Mouse (Mus musculus): Measurements from ENCODE around the gene Prtn3. TPM values are rescaled to one million over a fixed set of nuclear protein-coding genes. Genes with fewer than 3 reads are reported as not detected.
A peak's percentile ranks its signal among the peaks of the same experiment; 100 is the strongest.
"Not testable (repeated sequence)": the region's sequence is repeated elsewhere in the genome, so short reads cannot be mapped to it uniquely, and the experiment has no call there.

Gene Prtn3
- polyA plus RNA-seq, 1 experiment: not detected

DNA sequence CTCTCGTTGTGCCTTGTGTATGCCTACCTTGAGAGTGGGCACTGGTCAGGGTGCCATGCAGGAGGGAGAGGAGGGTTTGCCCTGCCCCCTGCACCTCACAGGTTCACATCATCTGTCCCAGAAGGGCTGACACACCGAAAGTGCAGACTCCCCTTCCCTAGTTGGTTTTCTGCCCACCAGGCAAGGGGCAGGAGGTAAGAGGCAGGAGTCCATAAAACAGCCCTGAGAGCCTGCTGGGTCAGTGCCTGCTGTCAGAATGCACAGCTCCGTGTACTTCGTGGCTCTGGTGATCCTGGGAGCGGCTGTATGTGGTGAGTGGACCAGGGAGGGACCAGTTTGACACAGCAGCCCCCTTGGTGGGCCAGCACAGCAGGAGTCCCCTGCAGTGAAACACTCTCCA is 16.4 kb downstream of the Prtn3 start, which contains the start of gene Cfd:
Gene Cfd (plus strand): TSS at position 184 of the 400 bp plus-strand sequence.
- Histone ChIP-seq H3K4me1 (ENCODE audit: control insufficient read depth, insufficient read depth, low read length) (no peaks in the 10 kb centered on the region), H3K4me3 (ENCODE audit: insufficient read depth, low read depth, low read length) (no peak within 1 kb of the TSS), H3K27ac (ENCODE audit: insufficient read depth, low read depth, low read length) (no peak within 1 kb of the TSS)
- TF ChIP-seq CTCF (IDR thresholded peaks at IDR 0.05; ENCODE audit: insufficient read depth, low read depth, low read length): no peak
- no peak for TF ChIP-seq POLR2A (IDR thresholded peaks at IDR 0.05; ENCODE audit: insufficient read depth, low read depth, low read length)
- 40% methylated on average over 5 of the region's 5 CpGs for WGBS

DNA sequence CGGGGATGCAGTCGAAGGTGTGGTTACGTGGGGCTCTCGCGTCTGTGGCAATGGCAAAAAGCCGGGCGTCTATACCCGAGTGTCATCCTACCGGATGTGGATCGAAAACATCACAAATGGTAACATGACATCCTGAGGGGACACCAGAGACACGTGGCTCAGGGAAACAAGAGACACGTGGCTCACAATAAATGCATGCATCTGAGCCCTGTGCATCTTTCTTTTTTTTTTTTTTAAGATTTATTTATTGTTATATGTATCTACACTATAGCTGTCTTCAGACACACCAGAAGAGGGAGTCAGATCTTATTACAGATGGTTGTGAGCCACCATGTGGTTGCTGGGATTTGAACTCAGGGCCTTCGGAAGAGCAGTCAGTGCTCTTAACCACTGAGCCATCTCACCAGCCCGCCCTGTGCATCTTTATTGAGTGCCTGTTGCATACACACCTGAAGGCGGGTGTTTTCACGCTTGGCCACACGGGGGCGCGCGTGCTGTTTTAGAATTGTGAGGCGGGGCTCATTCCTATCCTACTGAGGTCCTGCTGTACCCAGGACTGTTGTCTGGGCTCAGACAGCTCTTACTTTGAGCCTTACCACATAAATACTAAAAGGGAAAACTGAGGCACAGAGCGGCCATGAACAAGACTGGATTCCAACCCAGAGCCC is 18.3 kb downstream of the Prtn3 start:
- TF ChIP-seq CTCF (IDR thresholded peaks at IDR 0.05; ENCODE audit: insufficient read depth, low read depth, low read length): peak; percentile 85
- H3K4me3 ChIP-seq (ENCODE audit: insufficient read depth, low read depth, low read length); H3K27ac ChIP-seq (ENCODE audit: insufficient read depth, low read depth, low read length); H3K4me1 ChIP-seq (ENCODE audit: control insufficient read depth, insufficient read depth, low read length): not testable (repeated sequence)
- 42% methylated on average over 22 of the region's 22 CpGs for WGBS

DNA sequence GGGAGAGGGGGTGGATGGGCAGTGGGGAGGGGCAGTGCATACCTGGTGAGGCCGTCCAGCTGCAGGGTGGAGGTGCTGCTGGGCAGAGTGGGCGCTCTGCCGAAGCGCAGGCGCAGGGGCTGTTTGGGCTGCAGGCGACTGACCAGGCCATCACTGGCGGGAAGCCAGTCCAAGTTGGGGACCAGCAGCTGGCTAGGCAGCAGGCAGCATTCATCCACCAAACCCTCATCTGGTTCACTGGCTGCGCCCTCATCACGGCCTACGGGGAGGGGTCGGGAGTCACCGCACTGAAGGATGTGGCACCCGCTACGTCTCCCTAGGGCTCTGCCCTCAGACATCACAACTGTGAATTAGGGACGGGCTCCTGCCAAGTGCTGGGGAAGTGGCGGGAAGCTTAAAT is 22.0 kb downstream of the Prtn3 start:
- peaks cover 32% of the 10 kb centered on the region for H3K4me1 ChIP-seq (ENCODE audit: control insufficient read depth, insufficient read depth, low read length)
- WGBS: 75% methylated on average over 16 of the region's 16 CpGs
- H3K4me3 ChIP-seq (ENCODE audit: insufficient read depth, low read depth, low read length): no peak overlapping the region
- no peak overlapping the region for H3K27ac ChIP-seq (ENCODE audit: insufficient read depth, low read depth, low read length)
- TF ChIP-seq CTCF (IDR thresholded peaks at IDR 0.05; ENCODE audit: insufficient read depth, low read depth, low read length) (no peak), POLR2A (IDR thresholded peaks at IDR 0.05; ENCODE audit: insufficient read depth, low read depth, low read length) (no peak)

DNA sequence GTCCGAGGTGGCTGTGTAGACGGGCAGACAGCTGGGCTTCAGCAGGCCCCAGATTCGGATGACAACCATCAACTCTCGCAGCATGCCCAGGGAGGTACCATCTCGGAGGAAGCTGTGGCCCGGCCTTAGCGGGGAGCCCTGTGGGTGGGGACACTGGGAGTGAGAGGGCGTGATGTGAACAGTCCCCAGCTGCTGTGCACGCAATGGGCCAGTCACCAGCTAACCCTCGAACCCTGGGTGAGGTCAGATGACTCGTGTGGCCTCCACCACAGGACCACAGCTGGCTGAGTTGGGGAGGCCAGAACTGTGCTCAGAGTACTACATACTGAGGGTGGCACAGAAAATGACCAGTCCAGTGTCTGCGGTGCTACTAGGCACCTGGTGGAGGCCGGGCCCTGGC is 22.5 kb downstream of the Prtn3 start:
- H3K4me1 ChIP-seq (ENCODE audit: control insufficient read depth, insufficient read depth, low read length): peaks cover 36% of the 10 kb centered on the region
- TF ChIP-seq CTCF (IDR thresholded peaks at IDR 0.05; ENCODE audit: insufficient read depth, low read depth, low read length): no peak
- TF ChIP-seq POLR2A (IDR thresholded peaks at IDR 0.05; ENCODE audit: insufficient read depth, low read depth, low read length): no peak
- H3K4me3 ChIP-seq (ENCODE audit: insufficient read depth, low read depth, low read length): no peak overlapping the region
- no peak overlapping the region for H3K27ac ChIP-seq (ENCODE audit: insufficient read depth, low read depth, low read length)
- 78% methylated on average over 13 of the region's 13 CpGs for WGBS

DNA sequence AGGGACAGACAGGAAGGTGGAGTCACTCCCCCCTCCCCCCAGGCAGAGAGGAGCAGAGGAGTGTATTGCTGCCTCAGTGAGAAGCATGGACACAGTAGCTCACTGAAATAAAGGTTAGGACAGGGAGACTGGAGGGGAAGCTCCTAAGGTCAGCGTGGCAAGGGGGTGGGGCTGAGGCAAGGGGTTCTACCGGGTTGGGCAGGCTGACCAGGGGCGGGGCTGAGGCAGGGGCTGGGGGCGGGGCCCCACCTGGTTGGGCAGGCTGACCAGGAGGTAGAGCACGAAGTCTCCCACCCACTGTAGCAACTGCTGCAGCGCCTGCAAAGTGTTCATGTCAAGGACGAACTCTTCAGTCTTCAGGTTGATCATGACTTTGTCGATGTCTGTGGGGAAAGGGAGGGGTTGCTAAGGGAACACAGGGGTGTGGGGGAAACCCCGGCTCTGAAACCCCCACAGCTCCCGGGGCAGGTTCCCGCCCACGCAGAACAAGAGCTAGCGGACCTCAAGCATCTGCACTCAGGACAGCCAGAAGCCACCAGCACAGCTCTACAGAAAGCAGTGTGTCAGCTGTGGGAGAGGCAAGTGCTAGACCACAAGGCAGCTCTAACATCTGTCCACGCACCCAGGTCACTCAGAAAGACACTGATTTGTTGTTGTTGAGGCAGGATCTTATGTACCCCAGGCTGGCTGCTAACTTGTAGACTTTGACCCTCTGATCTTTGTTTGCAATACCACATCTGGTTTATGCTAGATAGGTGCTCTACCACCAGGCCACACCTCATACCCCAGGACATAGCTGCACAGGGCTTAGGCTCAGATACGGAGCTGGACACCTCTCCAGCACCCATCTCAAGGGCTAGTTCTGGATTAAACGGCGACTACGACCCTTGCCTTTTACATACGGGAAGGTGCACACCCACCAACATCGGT is 23.3 kb downstream of the Prtn3 start:
- Histone ChIP-seq H3K4me3 (ENCODE audit: insufficient read depth, low read depth, low read length) (no peak overlapping the region), H3K27ac (ENCODE audit: insufficient read depth, low read depth, low read length) (no peak overlapping the region), H3K4me1 (ENCODE audit: control insufficient read depth, insufficient read depth, low read length) (peaks cover 43% of the 10 kb centered on the region)
- TF ChIP-seq POLR2A (IDR thresholded peaks at IDR 0.05; ENCODE audit: insufficient read depth, low read depth, low read length): no peak
- TF ChIP-seq CTCF (IDR thresholded peaks at IDR 0.05; ENCODE audit: insufficient read depth, low read depth, low read length): no peak
- 67% methylated on average over 20 of the region's 20 CpGs for WGBS

DNA sequence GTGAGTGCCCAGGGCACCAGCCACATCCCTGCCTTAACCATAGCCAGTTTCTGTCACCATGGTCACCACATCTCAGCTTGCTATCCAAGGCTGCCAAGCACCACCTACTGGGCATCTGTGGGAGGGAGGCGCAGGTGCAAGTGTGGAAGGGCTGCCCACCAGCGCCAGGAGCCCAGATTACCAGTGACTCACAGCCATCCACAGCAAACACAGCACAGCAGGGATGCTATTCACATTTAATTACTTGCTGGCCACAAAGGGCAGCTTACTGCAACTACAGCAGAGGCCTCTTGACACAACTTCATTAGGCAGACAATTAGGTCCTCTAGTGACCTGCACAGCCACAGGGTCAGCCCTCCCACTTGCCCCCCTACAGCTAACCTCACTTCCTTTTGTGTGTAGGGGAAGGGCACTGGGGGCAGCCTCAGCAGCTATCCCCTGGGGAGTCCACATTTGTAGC is 26.7 kb downstream of the Prtn3 start:
- no peak overlapping the region for H3K4me3 ChIP-seq (ENCODE audit: insufficient read depth, low read depth, low read length)
- TF ChIP-seq CTCF (IDR thresholded peaks at IDR 0.05; ENCODE audit: insufficient read depth, low read depth, low read length) (no peak), POLR2A (IDR thresholded peaks at IDR 0.05; ENCODE audit: insufficient read depth, low read depth, low read length) (no peak)
- H3K4me1 ChIP-seq (ENCODE audit: control insufficient read depth, insufficient read depth, low read length): peaks cover 51% of the 10 kb centered on the region
- WGBS: 10% methylated on average over 2 of the region's 2 CpGs
- H3K27ac ChIP-seq (ENCODE audit: insufficient read depth, low read depth, low read length): peak overlapping the region; percentile 90

DNA sequence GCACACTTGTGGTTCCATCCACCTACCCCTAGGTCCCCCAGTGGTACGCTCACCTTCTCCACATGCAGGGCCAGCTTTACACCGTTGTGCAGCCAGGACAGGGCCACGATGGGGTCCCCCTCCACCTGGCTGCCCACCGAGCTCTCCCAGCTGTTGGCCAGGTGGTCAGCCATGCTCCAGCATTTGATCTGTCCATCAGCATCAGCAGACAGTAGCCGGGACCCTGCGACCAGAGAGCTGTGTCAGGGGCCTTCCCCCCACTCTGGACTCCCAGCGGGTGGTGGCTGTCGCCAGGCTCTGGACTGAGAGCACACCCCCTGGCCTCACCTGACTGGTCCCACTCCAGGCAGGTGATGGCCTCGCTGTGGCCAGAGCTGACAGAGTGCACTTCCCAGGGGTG is 32.4 kb downstream of the Prtn3 start:
- no peak for TF ChIP-seq POLR2A (IDR thresholded peaks at IDR 0.05; ENCODE audit: insufficient read depth, low read depth, low read length)
- TF ChIP-seq CTCF (IDR thresholded peaks at IDR 0.05; ENCODE audit: insufficient read depth, low read depth, low read length): no peak
- H3K27ac ChIP-seq (ENCODE audit: insufficient read depth, low read depth, low read length): no peak overlapping the region
- peaks cover 30% of the 10 kb centered on the region for H3K4me1 ChIP-seq (ENCODE audit: control insufficient read depth, insufficient read depth, low read length)
- H3K4me3 ChIP-seq (ENCODE audit: insufficient read depth, low read depth, low read length): no peak overlapping the region
- WGBS: 93% methylated on average over 9 of the region's 9 CpGs

DNA sequence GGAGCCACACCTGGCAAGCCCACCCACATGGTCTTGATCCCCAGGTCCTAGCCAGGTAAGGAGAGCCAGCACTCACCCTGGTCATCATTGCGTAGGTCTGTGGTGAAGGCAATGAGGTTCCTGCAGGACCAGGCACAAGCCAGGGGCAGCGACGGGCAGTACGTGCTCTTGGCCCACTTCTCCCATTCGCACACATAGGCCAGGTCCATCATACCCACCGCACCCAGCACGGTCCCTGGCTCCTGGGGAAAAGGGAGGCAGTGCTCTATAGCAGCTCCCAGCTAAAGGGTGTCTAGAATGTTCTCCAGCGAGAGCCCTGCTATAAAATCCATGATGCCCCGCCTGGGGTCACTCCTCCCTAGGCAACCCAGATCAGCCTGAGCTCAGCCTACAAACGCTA is 33.1 kb downstream of the Prtn3 start:
- peaks cover 30% of the 10 kb centered on the region for H3K4me1 ChIP-seq (ENCODE audit: control insufficient read depth, insufficient read depth, low read length)
- no peak overlapping the region for H3K27ac ChIP-seq (ENCODE audit: insufficient read depth, low read depth, low read length)
- H3K4me3 ChIP-seq (ENCODE audit: insufficient read depth, low read depth, low read length): no peak overlapping the region
- 93% methylated on average over 10 of the region's 10 CpGs for WGBS
- TF ChIP-seq POLR2A (IDR thresholded peaks at IDR 0.05; ENCODE audit: insufficient read depth, low read depth, low read length): no peak
- TF ChIP-seq CTCF (IDR thresholded peaks at IDR 0.05; ENCODE audit: insufficient read depth, low read depth, low read length): no peak

Measured in olfactory bulb, adult 2 months (tissue).